17 mouse cellular contexts compared by ENCODE assay signal in the genomic region with DNA sequence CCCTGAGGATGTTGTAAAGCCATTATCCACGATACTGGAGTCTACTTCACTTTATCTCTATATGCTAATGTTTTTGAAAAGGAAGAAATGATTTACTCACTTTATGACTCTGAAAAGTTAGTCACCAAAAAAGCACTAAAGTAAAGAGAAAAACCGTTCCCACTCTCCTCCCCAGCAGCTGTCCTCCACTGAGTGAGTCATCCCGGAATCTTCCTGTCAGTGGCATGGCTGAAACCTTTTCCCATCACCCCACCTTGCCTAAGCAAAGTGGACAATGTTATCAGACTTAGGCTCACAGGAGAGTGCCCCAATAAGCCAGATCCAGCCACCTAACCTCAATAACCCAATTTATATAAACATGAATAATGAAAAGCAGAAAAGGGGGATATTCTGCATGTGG. TPM values are rescaled to one million over a fixed set of nuclear protein-coding genes. Genes with fewer than 3 reads are reported as not detected.
DNase-seq lines count a peak whose midpoint lies in the region; ATAC-seq lines count a peak whose summit lies in the region.
"Had no signal": no experiment of that assay in that cellular context is flagged by ENCODE, and none has a peak within 500 bp of the region (broad histone marks: within the 10 kb centered on the region; RNA-seq: fewer than 3 reads in every experiment).

No protein-coding gene starts in this region.

- DNase-seq in adrenal gland, adult 2 months = peak; percentile 83
- DNase-seq in adrenal gland, adult 18-20 months (ENCODE audit: low spot score in 2 of 2) = no peak
- peak; percentile 32 for DNase-seq in right cerebral cortex, postnatal 25 days
- DNase-seq in right cerebral cortex, postnatal 4 days = no peak
- DNase-seq in adrenal gland, postnatal 36 days = peak; percentile 75 to 77
- DNase-seq in embryo, embryonic 10 days (ENCODE audit: low spot score) = no peak
- no peak for DNase-seq in heart, postnatal 10 days
- DNase-seq: B cell, adult 2 months; cerebellum, adult 11 months; cerebellum, adult 9-11 months; forebrain, postnatal 0 days; kidney, postnatal 25 days; liver, embryonic 13.5 days; lung, adult 2 months; lung, postnatal 14 days had no signal

- intact Hi-C loops in heart, postnatal 10 days (cut with DNase I) = no loop called here

- no peak for ATAC-seq in granulocyte monocyte progenitor cell, adult 5-6 weeks (replicated peaks; ENCODE audit: poor library complexity, severe bottlenecking)
- ATAC-seq: activated CD4-positive, CD25-positive, alpha-beta regulatory T cell, adult 4 months; forebrain, postnatal 0 days had no signal

RNA-seq across cellular contexts. Expression of a gene that starts 46.6 kb away (rescaled TPM):
- total RNA-seq in adrenal gland, adult 2 months (2021) = 10 to 100 TPM; 55.3 to 72.0 TPM
- 15.3 and 16.3 TPM in 2 replicates for polyA plus RNA-seq in adrenal gland, adult 2 months (2012; rRNA removed)
- 100 to 1,000 TPM in 1 of 2 experiments, 10 to 100 TPM in 1; 70.4 to 124 TPM for total RNA-seq in adrenal gland, adult 18-20 months (2021)
- total RNA-seq in adrenal gland, postnatal 36 days (2021) = 100 to 1,000 TPM in 1 of 2 experiments, 10 to 100 TPM in 1; 53.2 to 139 TPM
- total RNA-seq in granulocyte monocyte progenitor cell, adult 5-6 weeks (2014; fragmentation: Nextera tagmentation) = 2.6 and 4.1 TPM in 2 replicates
- total RNA-seq in granulocyte monocyte progenitor cell, adult 5-6 weeks (2017) = 4.1 and 7.4 TPM in 2 replicates
- 10 to 100 TPM; 44.5 to 51.4 TPM for total RNA-seq in heart, postnatal 10 days (2021)

Comparison
In these comparisons a context has a peak if more than half of its experiments do, and no peak if none do; other contexts are left out.
1. DNase-seq: peak in adrenal gland, adult 2 months (single experiment), right cerebral cortex, postnatal 25 days (single experiment) and adrenal gland, postnatal 36 days (2 of 2); none in adrenal gland, adult 18-20 months (0 of 2), right cerebral cortex, postnatal 4 days (single experiment), embryo, embryonic 10 days (single experiment) and heart, postnatal 10 days (0 of 2).
2. RNA of a gene that starts 46.6 kb away (total RNA-seq): 53.2 to 139 TPM in adrenal gland, postnatal 36 days, 70.4 to 124 TPM in adrenal gland, adult 18-20 months, 55.3 to 72.0 TPM in adrenal gland, adult 2 months and 44.5 to 51.4 TPM in heart, postnatal 10 days; 2.6 to 7.4 TPM in granulocyte monocyte progenitor cell, adult 5-6 weeks; every median in the first group is over 4 times any median in the second.